Mouse (Mus musculus) midbrain, embryonic 15.5 days (tissue): ENCODE data around the gene Dynlt1a. TPM values are rescaled to one million over a fixed set of nuclear protein-coding genes. Genes with fewer than 3 reads are reported as not detected.
"Not testable (repeated sequence)": the region's sequence is repeated elsewhere in the genome, so short reads cannot be mapped to it uniquely, and the experiment has no call there.

Experiments used
- ATAC-seq: fragments of 200-750 bp; cut with Nextera tagmentation; replicated peaks from 2 replicates; pipeline ENCODE4 v1.8.0; 2017; ENCODE audit warnings: moderate TSS enrichment
- H3K27ac ChIP-seq: fragments of 300-500 bp; sonication (generic); 2 replicates; pipeline ENCODE4 v1.5.1; 2015; ENCODE audit warnings: mild to moderate bottlenecking, inconsistent platforms
- H3K27me3 ChIP-seq: fragments of 300-500 bp; sonication (generic); replicated peaks from 2 replicates; pipeline ENCODE4 v1.6.1; 2015; ENCODE audit warnings: inconsistent platforms
- H3K36me3 ChIP-seq: fragments of 300-500 bp; sonication (generic); replicated peaks from 2 replicates; pipeline ENCODE4 v1.6.1; 2015; ENCODE audit warnings: inconsistent platforms
- H3K4me1 ChIP-seq: fragments of 300-500 bp; sonication (generic); 2 replicates; pipeline ENCODE4 v1.6.1; 2015; ENCODE audit warnings: inconsistent platforms
- H3K4me2 ChIP-seq: fragments of 300-500 bp; sonication (generic); 2 replicates; pipeline ENCODE4 v1.6.1; 2015; ENCODE audit warnings: inconsistent platforms, mild to moderate bottlenecking, moderate library complexity
- H3K4me3 ChIP-seq: fragments of 300-500 bp; sonication (generic); 2 replicates; pipeline ENCODE4 v1.5.1; 2015; ENCODE audit warnings: mild to moderate bottlenecking, inconsistent platforms
- H3K9ac ChIP-seq: fragments of 300-500 bp; sonication (generic); 2 replicates; pipeline ENCODE4 v1.6.1; 2015; ENCODE audit warnings: mild to moderate bottlenecking, inconsistent platforms
- H3K9me3 ChIP-seq: fragments of 300-500 bp; sonication (generic); 2 replicates; pipeline ENCODE4 v1.6.1; 2016; ENCODE audit warnings: inconsistent platforms
- WGBS: fragments of 180-500 bp; shearing (Covaris S2); methylation state at CpG from one replicate; pipeline ENCODE4 v1.1.7; 2015; ENCODE audit warnings: mixed read lengths; 5-methylcytosine and 5-hydroxymethylcytosine counted together
- polyA plus RNA-seq: library from polyadenylated mRNA; unstranded; fragments of >200 nt; fragmentation: Nextera tagmentation; extraction: Ambion mirVana; gene quantifications from 2 replicates; pipeline ENCODE4 v1.2.1, GENCODE M21; 2015

Dynlt1a gene
- polyA plus RNA-seq, 1 experiment from 2014 or later = 59.4 TPM

GRCm38 (mm10) chr17:6279205-6279604 is 38.1 kb downstream of the Dynlt1a start:
- not testable (repeated sequence) for H3K36me3 ChIP-seq, H3K9me3 ChIP-seq, H3K4me2 ChIP-seq, H3K27ac ChIP-seq, H3K27me3 ChIP-seq, ATAC-seq, H3K4me1 ChIP-seq, H3K9ac ChIP-seq, H3K4me3 ChIP-seq
- WGBS = 77% methylated on average over 8 of the region's 8 CpGs

GRCm38 (mm10) chr17:6274693-6275092 is 42.6 kb downstream of the Dynlt1a start:
- not testable (repeated sequence) for H3K9me3 ChIP-seq, H3K4me2 ChIP-seq, H3K4me1 ChIP-seq, H3K4me3 ChIP-seq, ATAC-seq, H3K27me3 ChIP-seq, H3K36me3 ChIP-seq, H3K27ac ChIP-seq, H3K9ac ChIP-seq
- 95% methylated on average over 6 of the region's 6 CpGs for WGBS

DNA sequence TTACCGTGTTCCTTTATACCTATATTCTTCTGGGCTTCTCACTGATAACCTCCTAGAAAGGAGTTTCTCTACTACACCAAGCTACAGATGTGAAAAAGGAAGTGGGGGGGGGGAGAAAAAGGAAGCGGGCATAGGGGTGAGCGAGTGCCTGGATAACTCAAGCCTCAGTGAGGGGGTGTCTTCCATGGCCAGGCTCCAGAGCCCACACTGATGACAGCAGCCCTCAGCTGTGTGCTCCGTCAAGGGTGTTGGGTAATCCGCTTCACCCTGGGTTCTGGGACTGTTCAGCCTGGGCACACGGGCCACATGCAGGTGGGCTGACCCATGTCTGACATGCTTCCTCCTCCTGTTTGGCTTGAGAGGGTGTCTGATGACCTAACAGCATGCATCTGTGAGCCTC is 45.3 kb downstream of the Dynlt1a start:
- 93% methylated on average over 6 of the region's 6 CpGs for WGBS
- H3K9ac ChIP-seq, H3K4me2 ChIP-seq, H3K4me3 ChIP-seq, H3K4me1 ChIP-seq, ATAC-seq, H3K27ac ChIP-seq, H3K9me3 ChIP-seq, H3K27me3 ChIP-seq, H3K36me3 ChIP-seq: not testable (repeated sequence)

DNA sequence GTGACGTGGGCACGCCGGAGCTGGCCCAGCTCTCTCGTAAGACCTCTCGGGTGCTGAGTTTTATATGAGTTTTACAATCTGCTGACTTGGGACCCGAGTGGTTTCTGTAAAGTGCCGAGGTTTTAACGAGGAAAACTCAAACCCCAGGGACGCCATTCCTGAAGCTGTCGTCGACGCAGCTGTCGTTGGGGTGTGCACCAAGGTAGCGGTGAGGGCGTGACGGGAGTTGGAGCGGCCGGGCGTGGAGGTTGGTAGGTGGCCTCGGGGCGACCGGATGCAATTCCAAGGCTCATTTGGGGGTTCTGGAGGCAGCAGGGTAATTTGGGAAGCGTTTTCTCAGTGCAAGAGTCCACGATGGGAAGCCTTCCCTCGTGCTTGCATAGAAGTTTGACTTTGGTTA is 46.5 kb downstream of the Dynlt1a start:
- not testable (repeated sequence) for ATAC-seq

GRCm38 (mm10) chr17:6269876-6270831 is 47.1 kb downstream of the Dynlt1a start:
- H3K4me1 ChIP-seq, H3K27ac ChIP-seq, H3K27me3 ChIP-seq, H3K36me3 ChIP-seq, H3K9me3 ChIP-seq: not testable (repeated sequence)
- peak overlapping the region; percentile 73 for H3K4me2 ChIP-seq
- H3K9ac ChIP-seq = peak overlapping the region; percentile 41; the same call in 1 of the 2 replicates
- ATAC-seq = peak; percentile 85
- 2% methylated on average over 77 of the region's 84 CpGs for WGBS
- H3K4me3 ChIP-seq = peak overlapping the region; percentile 51

More for the DNA sequence above, 46.5 kb downstream of the Dynlt1a start:
- H3K4me1 ChIP-seq, H3K27me3 ChIP-seq, H3K36me3 ChIP-seq, H3K27ac ChIP-seq, H3K9me3 ChIP-seq: not testable (repeated sequence)
- peak overlapping the region; percentile 51 for H3K4me3 ChIP-seq
- peak overlapping the region; percentile 41; the same call in 1 of the 2 replicates for H3K9ac ChIP-seq
- WGBS = under 1% methylated on average over 25 of the region's 25 CpGs
- peak overlapping the region; percentile 73 for H3K4me2 ChIP-seq

- ATAC-seq = peak; percentile 73
- Histone ChIP-seq H3K9ac (peak overlapping the region; percentile 46), H3K4me3 (peak overlapping the region; percentile 42), H3K4me2 (peak overlapping the region; percentile 45)
- not testable (repeated sequence) for H3K27me3 ChIP-seq, H3K36me3 ChIP-seq, H3K27ac ChIP-seq, H3K4me1 ChIP-seq, H3K9me3 ChIP-seq
- WGBS = under 1% methylated on average over 20 of the region's 20 CpGs
These were observed 60.2 kb downstream of the Dynlt1a start for GRCm38 (mm10) chr17:6257070-6257456.

- 0% methylated on average over 20 of the region's 51 CpGs for WGBS
- H3K9ac ChIP-seq = peak within 1 kb of the TSS; percentile 46
These were observed 60.8 kb downstream of the Dynlt1a start, which contains the start of gene Tmem181a for GRCm38 (mm10) chr17:6256400-6257069. Tmem181a (plus strand) TSS chr17:6256860.

More at GRCm38 (mm10) chr17:6256400-6257069, 60.8 kb downstream of the Dynlt1a start, which contains the start of gene Tmem181a:
- H3K27ac ChIP-seq, H3K27me3 ChIP-seq, H3K36me3 ChIP-seq, H3K9me3 ChIP-seq, H3K4me1 ChIP-seq: not testable (repeated sequence)
- ATAC-seq = peak; percentile 91
- Histone ChIP-seq H3K4me2 (peak within 1 kb of the TSS; percentile 45), H3K4me3 (peak within 1 kb of the TSS; percentile 42)

Other genes with a start within 250 kb of the Dynlt1a start
- 14.6 and 14.8 TPM in 2 replicates for gene Serac1, start 237.8 kb downstream of the Dynlt1a start, polyA plus RNA-seq
- 191 and 196 TPM in 2 replicates for gene Gtf2h5, start 237.7 kb downstream of the Dynlt1a start, polyA plus RNA-seq
- 164 and 166 TPM in 2 replicates for gene Tulp4, start 211.1 kb downstream of the Dynlt1a start, polyA plus RNA-seq
- 51.9 and 57.8 TPM in 2 replicates for gene Tmem181a, start 60.6 kb downstream of the Dynlt1a start, polyA plus RNA-seq
- gene Dynlt1b, start 112.6 kb upstream of the Dynlt1a start, polyA plus RNA-seq = 1,067 and 1,101 TPM in 2 replicates